Mouse (Mus musculus): ENCODE measurements around the gene Sv2a. TPM values are rescaled to one million over a fixed set of nuclear protein-coding genes. Genes with fewer than 3 reads are reported as not detected.
A peak's percentile ranks its signal among the peaks of the same experiment; 100 is the strongest.

Gene Sv2a
- polyA plus RNA-seq, 1 experiment from 2014 or later, result 2.7 TPM

DNA sequence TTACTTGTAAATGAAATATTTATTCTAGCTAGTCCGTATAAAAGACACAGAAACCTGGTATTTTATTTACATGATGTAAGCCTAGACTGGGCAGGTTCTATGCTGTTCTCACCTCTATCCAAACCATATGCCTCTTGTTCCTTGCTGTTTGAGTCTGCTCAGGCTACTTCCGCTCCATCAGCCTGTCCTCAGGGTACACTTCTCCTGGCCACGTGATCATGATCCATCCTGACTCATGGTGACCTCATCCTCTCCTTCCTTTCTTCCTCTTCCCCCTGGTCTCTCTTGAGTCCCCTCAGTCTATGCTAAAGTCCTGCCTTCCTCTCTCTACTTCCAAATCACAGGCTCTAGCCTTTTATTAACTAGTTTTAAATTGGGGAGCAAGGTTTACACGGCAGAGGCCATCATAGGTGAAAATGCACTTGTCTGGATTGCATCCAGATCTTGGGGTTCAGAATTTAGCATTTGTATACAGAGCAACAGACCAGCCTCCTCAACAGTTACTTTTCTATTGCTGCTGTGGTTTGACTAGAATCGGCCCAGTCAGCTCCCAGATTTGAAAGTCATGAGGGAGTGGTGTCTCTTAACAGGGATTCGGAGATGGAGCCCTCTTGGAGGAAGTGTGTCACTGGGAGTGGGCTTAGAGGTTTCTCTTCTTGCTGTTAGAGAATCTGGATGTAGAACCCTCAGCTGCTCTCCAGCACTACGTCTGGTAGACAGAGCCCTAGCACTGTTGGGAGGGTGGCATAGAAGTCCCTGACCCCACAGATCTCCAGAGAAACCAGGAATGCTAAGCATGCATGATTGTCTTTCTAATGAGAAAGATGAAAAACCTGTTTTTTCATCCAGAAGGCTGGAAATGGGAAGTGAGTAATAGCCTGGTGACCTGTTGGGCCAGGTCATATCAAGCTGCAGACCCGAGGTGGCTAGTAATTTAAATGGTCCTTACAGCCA lies 46.0 kb downstream of the Sv2a start:
- Histone ChIP-seq H3K9ac (no peak overlapping the region), H3K27me3 (no peaks in the 10 kb centered on the region), H3K4me3 (no peak overlapping the region), H3K4me2 (no peak overlapping the region), H3K9me3 (no peaks in the 10 kb centered on the region), H3K36me3 (no peaks in the 10 kb centered on the region), H3K4me1 (peaks cover 2% of the 10 kb centered on the region), H3K27ac (no peak overlapping the region)
- WGBS, result 56% methylated on average over 8 of the region's 8 CpGs
- ATAC-seq (ENCODE audit: insufficient number of reproducible peaks, low FRiP score, low TSS enrichment, low read depth), result no peak

DNA sequence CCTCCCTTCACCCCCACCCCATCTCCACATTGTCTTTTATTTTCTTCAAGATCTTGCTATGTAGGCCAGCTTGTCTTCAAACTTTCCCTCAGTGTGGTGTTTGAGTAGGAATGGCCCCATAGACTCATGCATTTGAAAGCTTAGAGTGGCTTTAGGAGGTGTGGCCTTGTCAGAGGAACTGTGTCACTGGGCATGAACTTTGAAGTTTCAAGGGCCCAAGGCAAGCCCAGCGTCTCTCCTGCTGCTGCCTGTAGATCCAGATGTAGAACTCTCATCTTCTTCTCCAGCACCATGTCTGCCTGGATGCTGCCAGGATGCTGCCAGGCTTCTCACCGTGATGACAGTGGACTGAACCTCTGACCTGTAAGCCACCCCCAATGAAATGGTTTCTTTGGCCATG lies 47.9 kb downstream of the Sv2a start:
- Histone ChIP-seq H3K4me2 (no peak overlapping the region), H3K4me3 (no peak overlapping the region), H3K27me3 (no peaks in the 10 kb centered on the region), H3K9me3 (no peaks in the 10 kb centered on the region), H3K27ac (no peak overlapping the region), H3K9ac (no peak overlapping the region), H3K36me3 (no peaks in the 10 kb centered on the region), H3K4me1 (no peaks in the 10 kb centered on the region)
- ATAC-seq (ENCODE audit: insufficient number of reproducible peaks, low FRiP score, low TSS enrichment, low read depth), result no peak
- 54% methylated on average over 2 of the region's 2 CpGs for WGBS

DNA sequence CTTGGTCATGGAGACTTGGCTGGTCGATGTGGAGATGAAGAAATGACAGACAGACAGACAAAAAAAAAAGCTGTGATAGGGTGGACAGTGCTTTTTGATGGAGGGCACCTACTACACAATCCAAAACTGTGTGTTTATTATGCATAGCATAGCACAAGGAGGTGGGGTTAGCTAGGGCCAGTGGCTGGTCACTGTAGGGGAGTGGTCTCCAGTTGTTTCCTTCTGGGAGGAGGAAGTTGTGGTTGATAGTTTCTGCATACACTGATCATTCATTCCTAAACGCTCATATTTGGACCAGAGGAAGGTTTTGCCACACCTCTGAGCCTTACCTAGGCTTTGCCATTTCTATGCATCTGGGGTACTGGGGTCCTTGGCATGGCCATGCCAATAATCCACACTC lies 49.5 kb downstream of the Sv2a start:
- Histone ChIP-seq H3K4me3 (no peak overlapping the region), H3K4me2 (no peak overlapping the region), H3K27ac (no peak overlapping the region), H3K9ac (no peak overlapping the region), H3K4me1 (no peaks in the 10 kb centered on the region), H3K9me3 (no peaks in the 10 kb centered on the region), H3K36me3 (no peaks in the 10 kb centered on the region), H3K27me3 (no peaks in the 10 kb centered on the region)
- ATAC-seq (ENCODE audit: insufficient number of reproducible peaks, low FRiP score, low TSS enrichment, low read depth), result no peak
- WGBS, result 65% methylated on average over 2 of the region's 2 CpGs

DNA sequence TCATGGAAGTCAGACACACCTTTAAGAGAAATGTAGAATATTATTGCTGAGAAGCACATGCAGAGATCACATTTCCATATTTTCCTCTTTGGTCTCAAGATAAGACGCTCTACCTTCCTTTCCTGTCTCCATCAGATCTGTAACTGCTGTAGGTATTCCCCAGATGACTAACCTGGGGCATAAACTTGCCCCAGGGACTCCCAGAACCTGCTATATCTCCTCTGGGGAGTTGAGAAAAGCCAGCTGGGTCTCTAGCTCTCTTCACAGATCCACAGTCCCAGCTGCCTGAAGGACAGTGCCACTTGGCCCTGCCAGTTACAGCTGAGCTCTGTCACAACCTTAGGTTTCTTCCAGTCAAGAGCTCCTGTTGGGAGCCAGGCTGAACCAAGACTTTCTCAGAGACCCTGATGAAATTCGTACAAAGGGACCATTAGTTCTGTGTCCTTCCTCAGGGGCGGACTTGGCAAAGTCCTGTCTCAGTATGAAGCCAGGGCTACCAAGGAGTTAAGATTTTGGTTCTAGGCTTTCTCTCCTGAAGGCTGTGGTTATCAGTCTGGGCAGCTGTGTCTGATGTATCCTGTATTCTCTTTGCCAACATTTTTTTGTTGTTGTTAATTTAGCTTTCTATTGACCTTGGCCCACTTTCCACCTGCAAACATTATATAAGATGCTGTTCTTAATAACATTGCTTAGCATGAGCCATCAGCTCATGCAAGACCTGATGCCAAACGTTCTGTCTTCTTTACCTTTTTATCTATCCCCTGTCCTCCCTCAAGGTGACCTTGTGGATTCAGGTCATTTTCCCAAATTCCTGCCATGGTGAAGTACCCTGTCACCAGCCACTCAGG lies 50.2 kb downstream of the Sv2a start:
- Histone ChIP-seq H3K4me1 (no peaks in the 10 kb centered on the region), H3K4me3 (no peak overlapping the region), H3K36me3 (no peaks in the 10 kb centered on the region), H3K27me3 (no peaks in the 10 kb centered on the region), H3K9ac (no peak overlapping the region), H3K4me2 (no peak overlapping the region), H3K9me3 (no peaks in the 10 kb centered on the region), H3K27ac (no peak overlapping the region)
- 76% methylated on average over 4 of the region's 4 CpGs for WGBS
- ATAC-seq (ENCODE audit: insufficient number of reproducible peaks, low FRiP score, low TSS enrichment, low read depth), result no peak

DNA sequence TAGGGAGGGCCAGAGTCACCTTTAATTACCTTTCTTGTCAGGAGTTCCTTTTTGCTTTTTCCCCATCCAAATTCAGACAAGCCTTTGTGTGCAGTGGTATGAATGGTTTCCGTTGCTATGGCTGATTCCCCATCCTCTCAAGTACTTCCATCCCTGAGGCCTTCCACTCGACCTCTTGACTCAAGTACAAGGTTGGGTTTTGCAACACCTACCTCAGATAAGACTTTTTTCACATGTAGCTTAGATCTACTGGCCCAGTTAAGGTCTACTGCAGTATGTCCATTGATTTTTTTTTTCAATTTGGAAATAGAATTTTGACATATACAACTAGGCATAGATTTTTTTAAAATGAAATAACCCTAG lies 50.8 kb downstream of the Sv2a start:
- H3K4me2 ChIP-seq, result no peak overlapping the region
- no peaks in the 10 kb centered on the region for H3K36me3 ChIP-seq
- no peaks in the 10 kb centered on the region for H3K9me3 ChIP-seq
- H3K4me1 ChIP-seq, result no peaks in the 10 kb centered on the region
- H3K27me3 ChIP-seq, result no peaks in the 10 kb centered on the region
- WGBS, result 60% methylated on average over 2 of the region's 2 CpGs
- no peak overlapping the region for H3K9ac ChIP-seq
- H3K4me3 ChIP-seq, result no peak overlapping the region
- no peak for ATAC-seq (ENCODE audit: insufficient number of reproducible peaks, low FRiP score, low TSS enrichment, low read depth)
- H3K27ac ChIP-seq, result no peak overlapping the region

DNA sequence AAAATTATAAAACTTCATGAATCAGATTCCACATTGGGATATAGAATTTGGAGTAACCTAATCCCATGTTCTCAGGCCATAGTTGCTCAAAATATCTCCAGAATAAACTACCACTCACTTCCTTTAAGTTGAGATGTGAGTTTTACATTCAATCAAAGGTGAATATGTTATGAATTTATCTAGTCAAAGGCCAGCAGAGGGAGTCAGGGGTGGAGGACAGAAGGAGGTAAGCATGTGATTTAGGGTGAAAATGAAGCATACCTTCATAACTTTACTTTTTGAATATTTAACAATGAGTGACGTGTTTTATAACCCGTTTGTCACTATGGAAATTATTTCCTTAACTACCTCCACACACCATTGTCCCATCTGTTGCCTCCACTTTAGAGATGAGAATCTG lies 54.0 kb downstream of the Sv2a start:
- Histone ChIP-seq H3K4me2 (no peak overlapping the region), H3K36me3 (no peaks in the 10 kb centered on the region), H3K27ac (no peak overlapping the region), H3K9ac (no peak overlapping the region), H3K4me1 (peaks cover 13% of the 10 kb centered on the region), H3K9me3 (no peaks in the 10 kb centered on the region), H3K4me3 (no peak overlapping the region), H3K27me3 (no peaks in the 10 kb centered on the region)
- 77% methylated on average over 2 of the region's 2 CpGs for WGBS
- ATAC-seq (ENCODE audit: insufficient number of reproducible peaks, low FRiP score, low TSS enrichment, low read depth), result no peak

DNA sequence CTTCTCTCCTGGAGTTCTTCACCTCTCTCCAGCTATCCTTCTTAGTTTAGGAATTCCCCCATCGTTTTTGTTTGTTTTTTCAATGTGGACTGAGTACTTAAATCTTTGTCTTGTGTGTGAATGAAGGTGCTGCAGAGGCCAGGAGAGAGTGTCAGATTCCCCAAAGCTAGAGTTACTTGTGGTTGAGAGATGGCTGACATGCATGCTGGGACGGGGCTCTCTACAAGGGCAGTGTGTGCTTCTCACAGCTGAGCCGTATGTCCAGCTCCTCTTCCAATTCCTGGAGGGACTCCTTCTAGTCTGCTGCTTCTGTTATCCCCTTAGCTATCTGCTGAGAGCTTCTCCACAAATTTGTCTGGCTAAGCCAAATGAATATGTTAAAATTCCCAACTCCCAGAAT lies 54.9 kb downstream of the Sv2a start:
- Histone ChIP-seq H3K27ac (no peak overlapping the region), H3K4me3 (no peak overlapping the region), H3K27me3 (no peaks in the 10 kb centered on the region), H3K9ac (no peak overlapping the region), H3K36me3 (no peaks in the 10 kb centered on the region), H3K9me3 (no peaks in the 10 kb centered on the region), H3K4me2 (no peak overlapping the region), H3K4me1 (peaks cover 15% of the 10 kb centered on the region)
- 53% methylated on average over 3 of the region's 3 CpGs for WGBS
- ATAC-seq (ENCODE audit: insufficient number of reproducible peaks, low FRiP score, low TSS enrichment, low read depth), result no peak

DNA sequence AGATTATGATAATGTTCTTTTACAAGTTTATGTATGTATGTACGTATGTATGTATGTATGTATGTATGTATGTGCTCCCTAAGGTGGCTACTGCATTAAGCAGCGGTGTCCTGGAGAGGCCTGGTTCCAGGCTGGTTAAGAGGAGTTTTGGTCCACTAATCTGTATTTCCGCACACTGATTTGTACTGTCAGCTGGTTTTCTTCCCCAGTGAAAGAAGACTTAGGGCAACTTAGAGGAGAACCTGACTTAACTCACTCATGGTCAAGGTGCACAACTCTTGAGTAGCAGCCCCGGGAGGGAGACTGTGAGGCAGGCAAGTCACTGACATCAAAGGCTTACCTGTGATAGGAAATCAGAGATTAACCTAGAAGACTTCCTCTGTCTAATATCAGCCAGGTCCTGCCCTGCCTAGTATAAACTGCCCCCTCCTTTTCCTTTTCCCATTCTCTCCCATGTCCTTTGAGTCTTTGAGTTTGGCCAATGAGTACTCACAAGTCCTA lies 55.9 kb downstream of the Sv2a start:
- Histone ChIP-seq H3K36me3 (no peaks in the 10 kb centered on the region), H3K27ac (peak overlapping the region; percentile 34; the same call in 1 of the 2 replicates), H3K4me1 (peaks cover 15% of the 10 kb centered on the region), H3K9me3 (no peaks in the 10 kb centered on the region), H3K4me3 (peak overlapping the region; percentile 39; the same call in 1 of the 2 replicates), H3K9ac (no peak overlapping the region), H3K4me2 (peak overlapping the region; percentile 43), H3K27me3 (no peaks in the 10 kb centered on the region)
- no peak for ATAC-seq (ENCODE audit: insufficient number of reproducible peaks, low FRiP score, low TSS enrichment, low read depth)
- 74% methylated on average over 4 of the region's 4 CpGs for WGBS

DNA sequence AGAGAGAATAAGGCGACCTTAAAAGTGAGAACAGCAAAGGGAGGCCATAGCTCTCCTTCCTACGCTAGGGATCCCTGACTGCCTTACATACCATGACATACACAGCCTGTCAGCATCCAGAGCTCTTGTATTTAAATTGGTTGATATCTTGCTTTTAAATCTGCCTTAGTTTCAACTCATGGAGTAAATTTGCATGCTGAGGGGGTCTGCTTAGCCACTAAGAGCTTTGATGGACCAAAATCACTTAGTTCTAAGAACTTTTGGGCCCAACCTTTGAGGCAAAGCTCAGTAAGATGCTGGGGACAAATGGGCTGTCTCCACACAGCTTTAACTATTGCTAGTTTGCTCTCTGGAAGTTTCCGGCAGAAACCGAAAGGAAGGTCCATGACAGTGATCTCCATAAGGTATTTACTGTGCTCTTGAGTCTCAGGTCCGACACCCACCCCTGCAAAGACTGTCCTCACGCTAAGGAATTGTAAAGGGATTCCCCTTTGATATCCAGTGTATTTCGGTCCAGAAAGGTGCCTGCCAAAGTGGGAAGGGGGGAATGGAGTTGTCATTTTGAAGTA lies 56.5 kb downstream of the Sv2a start:
- no peak for ATAC-seq (ENCODE audit: insufficient number of reproducible peaks, low FRiP score, low TSS enrichment, low read depth)
- WGBS, result 19% methylated on average over 7 of the region's 7 CpGs

DNA sequence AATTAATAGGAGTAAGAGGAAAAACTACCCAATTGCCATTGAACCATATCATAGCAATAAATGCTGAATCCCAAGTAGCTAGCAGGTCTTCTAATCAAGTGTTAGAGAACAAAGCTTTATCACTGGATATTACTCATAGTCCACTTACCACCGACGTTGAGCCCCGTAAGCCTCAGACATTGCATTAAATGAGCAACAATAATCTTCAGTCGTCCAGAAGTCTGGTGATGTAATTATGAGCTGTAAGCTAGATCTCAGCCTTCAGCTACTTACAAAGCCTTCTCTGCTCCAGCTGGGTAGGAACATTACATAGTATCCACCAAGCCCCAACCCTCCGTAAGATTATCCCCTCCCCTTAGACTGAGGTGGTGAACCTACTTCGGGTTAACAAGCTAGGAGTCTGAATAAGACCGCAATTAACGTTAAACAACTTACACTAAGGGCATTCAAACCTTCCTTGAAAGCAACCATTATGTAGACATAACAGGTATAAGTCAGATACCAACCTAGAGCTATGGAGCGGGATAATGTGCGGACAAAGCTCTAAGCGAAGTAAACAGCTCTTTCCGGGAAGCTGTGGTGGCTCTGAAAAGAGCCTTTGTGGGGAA lies 57.1 kb downstream of the Sv2a start:
- no peak for ATAC-seq (ENCODE audit: insufficient number of reproducible peaks, low FRiP score, low TSS enrichment, low read depth)
- peak overlapping the region; percentile 39 for H3K4me3 ChIP-seq
- peak overlapping the region; percentile 43 for H3K4me2 ChIP-seq
- H3K9ac ChIP-seq, result peak overlapping the region; percentile 26; the same call in 1 of the 2 replicates
- no peaks in the 10 kb centered on the region for H3K9me3 ChIP-seq
- H3K36me3 ChIP-seq, result no peaks in the 10 kb centered on the region
- WGBS, result under 1% methylated on average over 12 of the region's 12 CpGs
- no peaks in the 10 kb centered on the region for H3K27me3 ChIP-seq
- peaks cover 15% of the 10 kb centered on the region for H3K4me1 ChIP-seq
- H3K27ac ChIP-seq, result peak overlapping the region; percentile 34

More for the DNA sequence above, 56.5 kb downstream of the Sv2a start:
- Histone ChIP-seq H3K9ac (peak overlapping the region; percentile 26; the same call in 1 of the 2 replicates), H3K4me1 (peaks cover 15% of the 10 kb centered on the region), H3K36me3 (no peaks in the 10 kb centered on the region), H3K27ac (peak overlapping the region; percentile 34; the same call in 1 of the 2 replicates), H3K4me2 (peak overlapping the region; percentile 43), H3K9me3 (no peaks in the 10 kb centered on the region), H3K27me3 (no peaks in the 10 kb centered on the region), H3K4me3 (peak overlapping the region; percentile 39)
